Mouse (Mus musculus): ENCODE measurements around the gene Lrig3.

Gene Lrig3

GRCm38 (mm10) chr10:125965968-125966480 is at the start of gene Lrig3:
Lrig3 (plus strand) TSS chr10:125966168.
- DNase-seq (ENCODE audit: low read depth, low spot score), result peak; percentile 88

- no peak for DNase-seq (ENCODE audit: low read depth, low spot score)
Measured at GRCm38 (mm10) chr10:125916781-125917180, 49.2 kb upstream of the Lrig3 start.

GRCm38 (mm10) chr10:125917436-125917871 is 48.5 kb upstream of the Lrig3 start:
- DNase-seq (ENCODE audit: low read depth, low spot score), result peak; percentile 44

- DNase-seq (ENCODE audit: low read depth, low spot score), result no peak
Measured at GRCm38 (mm10) chr10:125918994-125919393, 47.0 kb upstream of the Lrig3 start.

- DNase-seq (ENCODE audit: low read depth, low spot score), result peak; percentile 78
Measured at GRCm38 (mm10) chr10:125921654-125922446, 44.1 kb upstream of the Lrig3 start.

DNA sequence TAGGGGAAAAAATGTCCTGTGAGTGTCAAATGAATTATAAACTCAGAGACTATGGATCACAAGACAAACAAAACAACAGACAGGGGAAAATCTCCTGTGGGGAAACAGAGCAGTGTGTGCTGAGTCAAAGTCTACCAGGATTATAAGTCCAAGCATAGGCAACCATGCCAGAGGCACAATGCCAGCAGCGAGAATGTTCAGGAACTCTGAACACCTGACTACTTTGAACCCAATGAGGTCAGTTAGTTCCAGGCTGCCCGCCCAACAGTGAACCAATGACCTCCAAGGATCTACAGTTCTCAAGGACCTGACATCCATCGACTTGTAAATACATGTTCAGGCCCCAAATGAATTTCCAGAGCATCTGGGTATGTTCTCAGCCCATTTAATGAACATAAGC is 36.0 kb upstream of the Lrig3 start:
- no peak for DNase-seq (ENCODE audit: low read depth, low spot score)

- DNase-seq (ENCODE audit: low read depth, low spot score), result no peak
Measured at GRCm38 (mm10) chr10:125933388-125933787, 32.6 kb upstream of the Lrig3 start.

DNA sequence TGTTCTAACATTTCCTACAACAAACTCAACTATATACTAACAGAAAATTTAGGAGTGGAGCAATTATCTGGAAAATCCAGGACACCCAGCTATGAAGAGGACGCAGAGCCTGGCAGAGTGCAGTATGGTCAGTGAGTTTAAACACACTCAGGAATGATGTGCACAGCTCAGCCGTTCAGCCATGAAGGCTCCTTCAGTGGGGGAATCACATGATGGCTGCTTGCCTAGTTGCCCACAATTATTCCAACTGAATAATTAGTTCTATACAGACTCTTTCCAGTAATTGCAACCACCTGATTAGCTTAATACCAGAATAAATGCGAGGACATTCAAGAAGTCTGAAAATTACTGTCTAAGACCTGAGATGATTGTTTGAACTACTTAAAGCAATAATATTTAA is 31.9 kb upstream of the Lrig3 start:
- no peak for DNase-seq (ENCODE audit: low read depth, low spot score)

DNA sequence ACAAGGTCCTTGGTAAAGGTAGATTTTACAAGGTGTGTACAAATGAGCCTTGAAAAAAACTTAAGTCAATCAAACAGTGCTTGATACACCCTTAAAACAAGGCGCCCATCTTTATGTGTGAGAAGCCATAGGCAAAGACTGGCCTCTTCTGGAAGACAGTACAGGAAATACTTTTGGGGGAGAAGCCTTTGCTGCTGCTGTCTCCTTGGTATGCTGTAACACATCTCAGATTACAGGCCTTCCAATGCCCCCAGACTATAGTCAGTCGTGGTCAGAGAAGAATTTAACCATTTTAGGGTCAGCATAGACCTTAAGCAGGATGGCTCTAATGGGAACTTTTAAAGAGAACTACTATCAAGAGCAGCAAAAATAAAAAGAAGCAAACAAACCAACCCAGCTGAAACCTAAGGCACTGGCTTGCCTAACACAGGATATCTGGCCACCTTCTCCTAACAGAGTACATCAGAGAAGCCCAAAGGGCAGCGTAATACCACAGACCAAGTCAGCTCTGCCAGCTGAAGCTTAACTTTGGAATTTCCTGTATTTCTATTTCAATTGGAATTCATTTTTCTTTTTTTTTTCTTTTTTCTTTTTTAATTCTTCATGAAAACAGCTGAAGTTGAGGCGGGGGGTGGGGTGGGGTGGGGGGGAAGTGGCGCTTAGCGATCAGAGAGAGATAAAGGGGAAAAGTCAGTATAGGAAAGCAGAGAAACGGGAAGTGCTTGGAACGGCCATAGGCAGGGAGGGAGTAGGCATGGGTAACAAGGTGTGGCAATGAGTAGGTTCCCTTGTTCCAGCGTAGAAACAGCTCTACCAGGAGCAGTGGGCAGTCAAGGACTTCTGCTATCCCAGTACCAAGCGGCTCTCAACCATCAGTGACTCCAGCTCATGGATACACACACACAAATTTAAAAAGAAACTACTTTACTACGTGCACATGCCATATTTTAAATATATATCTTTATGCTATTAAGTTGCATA is 28.2 kb upstream of the Lrig3 start:
- no peak for DNase-seq (ENCODE audit: low read depth, low spot score)

DNA sequence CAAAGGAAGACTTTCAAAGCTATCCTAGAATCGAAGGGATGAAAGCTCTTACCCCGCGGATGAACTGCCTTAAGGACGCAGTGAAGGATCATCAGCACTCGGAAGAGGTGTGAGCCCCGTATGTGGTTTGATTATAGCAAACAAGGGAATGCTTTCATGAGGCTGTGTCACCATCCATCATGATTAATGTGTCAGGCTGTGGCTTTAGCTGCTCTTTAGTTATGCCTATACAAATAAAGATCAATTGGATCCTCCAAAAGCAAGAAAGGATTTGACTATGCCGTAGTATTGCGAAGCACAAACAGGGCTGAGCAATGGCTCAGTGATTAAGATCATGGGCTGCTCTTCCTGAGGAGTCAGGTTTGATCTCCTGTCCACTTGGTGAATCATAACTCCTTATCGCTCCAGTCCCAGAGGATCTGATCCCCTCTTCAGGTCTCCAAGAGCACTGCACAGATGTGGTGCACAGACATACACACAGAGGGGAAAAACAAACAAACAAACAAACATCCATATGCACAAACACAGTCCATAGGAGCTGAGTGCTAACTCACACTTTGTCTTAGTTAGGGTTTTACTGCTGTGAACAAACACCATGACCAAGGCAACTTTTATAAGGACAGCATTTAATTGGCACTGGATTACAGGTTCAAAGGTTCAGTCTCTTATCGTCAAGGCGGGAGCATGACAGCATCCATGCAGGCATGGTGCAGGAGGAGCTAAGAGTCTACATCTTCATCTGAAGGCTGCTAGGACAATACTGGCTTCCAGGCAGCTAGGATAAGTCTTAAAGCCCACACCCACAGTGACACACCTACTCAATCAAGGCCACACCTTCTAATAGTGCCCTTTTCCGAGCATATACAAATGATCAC is 27.2 kb upstream of the Lrig3 start:
- no peak for DNase-seq (ENCODE audit: low read depth, low spot score)

GRCm38 (mm10) chr10:125940316-125941059 is 25.5 kb upstream of the Lrig3 start:
- no peak for DNase-seq (ENCODE audit: low read depth, low spot score)

DNA sequence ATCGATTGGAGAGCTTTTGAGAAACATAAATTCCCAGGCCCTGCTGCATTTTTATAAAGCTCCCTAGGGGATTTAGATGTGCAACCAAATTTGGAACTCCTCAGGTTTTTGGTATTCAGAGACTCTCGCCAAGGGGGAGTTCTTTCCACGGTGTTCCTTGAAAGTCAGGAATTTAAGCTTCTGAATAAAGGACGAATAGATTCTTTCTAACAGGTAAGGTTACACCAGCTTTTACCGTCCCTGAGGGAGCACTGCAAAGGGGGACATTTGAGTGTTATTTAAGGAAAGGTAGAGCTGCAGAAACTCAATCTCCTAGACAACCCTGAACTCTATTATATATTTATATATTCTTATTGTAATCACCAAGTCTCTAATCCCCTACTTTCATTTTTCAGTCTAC is 22.9 kb upstream of the Lrig3 start:
- DNase-seq (ENCODE audit: low read depth, low spot score), result no peak

GRCm38 (mm10) chr10:125944762-125945504 is 21.0 kb upstream of the Lrig3 start:
- no peak for DNase-seq (ENCODE audit: low read depth, low spot score)

DNA sequence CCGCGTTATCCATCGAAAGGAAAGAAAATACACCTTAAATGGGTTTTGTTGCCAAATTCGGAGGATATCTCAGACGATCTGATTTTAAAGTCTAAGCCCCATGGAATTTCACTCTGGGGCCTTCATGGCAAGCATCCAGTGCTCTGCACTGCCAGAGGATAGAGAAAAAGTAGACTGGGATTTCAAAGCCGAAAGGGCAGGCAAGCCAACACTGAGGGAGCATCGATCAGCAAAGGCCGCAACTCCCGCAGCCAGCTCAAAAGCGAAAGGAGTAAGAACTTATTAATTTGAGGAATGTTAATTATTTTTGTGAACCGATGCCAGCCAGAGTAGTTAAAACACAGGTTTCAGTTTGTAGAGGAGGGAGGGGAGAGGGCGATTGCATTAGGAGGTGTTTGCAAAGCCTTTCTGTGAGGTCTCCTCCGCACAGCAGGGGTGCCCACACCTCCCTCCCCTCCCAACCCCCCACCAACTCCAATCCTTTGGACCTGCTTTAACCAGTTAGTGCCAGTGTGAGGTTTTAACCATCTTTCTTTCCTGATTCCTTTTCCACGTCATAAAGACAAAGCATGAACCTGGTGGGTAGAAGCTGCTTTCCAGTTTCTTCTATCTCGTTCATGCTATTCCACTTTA is 17.0 kb upstream of the Lrig3 start:
- DNase-seq (ENCODE audit: low read depth, low spot score), result no peak

GRCm38 (mm10) chr10:125951633-125952032 is 14.3 kb upstream of the Lrig3 start:
- DNase-seq (ENCODE audit: low read depth, low spot score), result no peak

GRCm38 (mm10) chr10:125954343-125954742 is 11.6 kb upstream of the Lrig3 start:
- DNase-seq (ENCODE audit: low read depth, low spot score), result no peak

DNA sequence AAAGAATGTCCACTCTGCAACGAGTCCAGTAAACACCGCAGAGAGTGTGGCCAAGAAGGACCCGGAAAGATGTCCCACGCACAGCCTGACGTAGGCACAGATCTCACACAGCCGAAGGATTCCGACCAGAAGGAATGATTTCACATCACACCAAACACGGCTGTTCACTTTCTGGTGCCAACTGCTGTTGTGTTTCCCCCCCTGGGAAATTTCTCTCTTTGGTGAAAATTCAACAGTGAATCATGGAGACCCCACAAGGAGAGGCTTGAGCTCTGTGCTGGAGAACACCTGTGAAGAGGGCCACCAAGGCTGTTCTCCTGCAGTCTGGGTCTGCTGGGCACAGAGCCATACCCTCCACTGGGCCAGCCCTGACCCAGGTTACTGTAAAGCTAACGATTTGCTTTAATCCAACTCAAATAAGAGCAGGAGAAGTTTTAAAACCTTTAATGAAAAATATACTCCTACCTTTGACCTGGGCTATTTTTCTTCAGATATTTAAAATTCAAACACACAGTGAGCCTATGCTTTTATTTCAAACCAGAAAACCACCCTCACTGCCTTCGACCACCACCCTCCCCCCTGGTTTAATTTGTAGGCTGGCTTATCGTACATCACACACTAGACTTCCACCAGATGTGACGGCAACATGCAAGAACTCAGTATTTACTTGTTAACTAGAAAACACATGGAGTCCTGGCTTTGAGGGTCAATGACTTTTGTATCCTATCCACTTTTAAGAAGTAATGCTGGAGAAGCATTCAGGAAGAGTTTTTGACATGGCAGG is 11.0 kb upstream of the Lrig3 start:
- no peak for DNase-seq (ENCODE audit: low read depth, low spot score)

- no peak for DNase-seq (ENCODE audit: low read depth, low spot score)
Measured at GRCm38 (mm10) chr10:125961411-125962107, 4.4 kb upstream of the Lrig3 start.
